Mouse (Mus musculus): Measurements from ENCODE around the gene B3gntl1.

Gene B3gntl1

DNA sequence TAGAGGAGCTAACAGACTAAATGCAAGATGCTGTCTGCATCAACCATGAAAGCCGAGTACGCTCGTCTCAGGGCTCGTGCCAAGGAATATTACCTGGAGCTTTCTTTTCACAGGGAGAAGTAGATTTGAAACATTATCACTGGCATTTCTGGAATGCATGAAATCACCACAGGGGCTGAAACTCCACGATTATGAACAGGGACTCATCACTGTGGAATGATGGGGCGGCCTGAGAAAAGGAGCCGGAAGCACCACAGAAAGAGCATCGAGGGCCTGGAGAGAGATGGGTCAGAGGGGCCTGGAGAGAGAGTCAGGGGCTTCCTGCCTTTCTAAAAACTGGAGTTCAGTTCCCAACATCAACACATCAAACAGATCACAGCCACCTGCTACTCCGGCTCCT lies 25.6 kb downstream of the B3gntl1 start:
- DNase-seq (ENCODE audit: low spot score), result no peak

DNA sequence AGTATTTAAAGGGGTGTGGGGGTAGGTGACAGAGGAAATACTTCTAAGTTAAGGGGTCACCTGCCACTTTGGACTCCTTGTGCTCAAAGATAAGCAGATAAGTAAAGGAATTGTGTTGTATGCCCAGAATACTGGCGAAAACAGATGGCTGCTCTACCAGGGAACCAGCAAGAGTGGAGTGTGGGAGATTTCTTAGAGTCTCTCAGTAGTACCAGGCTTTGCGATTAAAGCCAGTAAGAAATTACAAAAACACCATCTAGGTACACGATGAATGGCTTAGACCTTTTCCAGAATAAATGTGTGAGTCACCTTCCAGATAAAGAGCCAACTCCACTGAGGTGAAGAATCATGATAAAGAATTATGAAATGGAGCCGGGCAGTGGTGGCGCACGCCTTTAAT lies 27.6 kb downstream of the B3gntl1 start:
- no peak for DNase-seq (ENCODE audit: low spot score)

DNA sequence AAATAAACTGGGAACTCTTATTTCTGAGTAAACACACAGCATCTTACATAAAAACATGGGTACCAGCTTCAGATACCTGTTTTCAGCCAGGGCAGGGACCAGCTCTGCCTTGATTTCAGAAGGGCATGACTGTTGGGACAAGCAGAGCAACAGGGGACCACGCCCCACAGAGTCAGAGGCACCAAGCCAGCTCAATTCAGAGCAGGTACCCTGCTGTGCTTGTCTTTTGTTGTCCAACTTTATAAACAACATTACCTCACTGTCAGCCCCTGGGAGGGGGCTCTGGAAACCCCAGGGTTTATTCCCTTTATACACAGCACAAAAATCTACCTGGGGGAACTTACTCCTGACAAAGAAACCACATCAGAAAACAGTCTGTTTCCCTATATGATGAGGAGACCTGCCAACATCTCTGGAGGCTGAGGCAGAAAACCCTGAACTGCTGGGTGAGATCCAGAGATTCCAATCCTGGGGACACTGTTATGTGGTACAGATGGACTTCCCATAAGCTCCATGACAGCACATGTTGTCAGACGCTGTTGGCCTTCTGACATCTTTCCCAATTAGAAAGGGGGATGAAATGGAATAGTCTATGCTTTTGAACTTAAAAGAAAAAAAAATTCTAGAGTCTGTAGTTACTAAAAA lies 31.3 kb downstream of the B3gntl1 start:
- no peak for DNase-seq (ENCODE audit: low spot score)

DNA sequence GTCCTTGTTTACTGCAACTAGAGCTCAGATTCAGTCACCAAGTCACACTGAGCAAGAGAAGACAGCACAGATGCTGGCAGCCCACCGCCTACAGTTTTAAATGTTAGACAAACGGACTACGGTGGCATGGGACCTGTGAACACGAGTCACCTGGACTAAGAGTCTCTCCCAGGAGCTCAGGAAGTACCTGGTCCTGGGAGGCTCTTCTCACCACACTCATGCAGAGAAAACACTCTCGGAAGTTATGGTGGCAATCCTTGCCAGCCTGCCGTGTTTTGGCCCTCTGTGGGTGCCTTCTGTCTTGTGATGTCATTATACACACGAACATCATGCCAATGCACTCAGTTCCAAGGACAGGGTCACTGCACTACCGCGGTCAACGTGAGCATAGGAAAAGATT lies 36.3 kb downstream of the B3gntl1 start:
- DNase-seq (ENCODE audit: low spot score), result no peak

DNA sequence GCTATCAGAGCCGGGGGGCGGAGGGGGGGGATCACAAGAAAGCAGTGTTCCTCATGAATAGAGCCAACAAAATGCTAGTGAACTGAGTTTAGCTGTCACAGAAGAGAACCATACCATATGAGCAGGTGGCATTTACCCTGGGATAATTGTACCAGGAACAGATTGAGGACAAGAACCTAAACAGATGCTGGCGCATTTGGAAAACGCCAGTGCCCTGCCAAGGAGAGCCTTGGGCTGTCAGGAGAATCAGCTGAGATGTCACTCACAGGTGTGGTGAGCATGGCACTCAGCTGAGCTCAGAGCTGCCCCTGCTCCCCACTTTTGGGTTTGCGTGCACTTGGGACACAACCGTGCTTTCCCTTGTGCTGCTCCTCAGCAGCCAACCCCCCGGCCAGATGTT lies 41.5 kb downstream of the B3gntl1 start:
- DNase-seq (ENCODE audit: low spot score), result no peak

DNA sequence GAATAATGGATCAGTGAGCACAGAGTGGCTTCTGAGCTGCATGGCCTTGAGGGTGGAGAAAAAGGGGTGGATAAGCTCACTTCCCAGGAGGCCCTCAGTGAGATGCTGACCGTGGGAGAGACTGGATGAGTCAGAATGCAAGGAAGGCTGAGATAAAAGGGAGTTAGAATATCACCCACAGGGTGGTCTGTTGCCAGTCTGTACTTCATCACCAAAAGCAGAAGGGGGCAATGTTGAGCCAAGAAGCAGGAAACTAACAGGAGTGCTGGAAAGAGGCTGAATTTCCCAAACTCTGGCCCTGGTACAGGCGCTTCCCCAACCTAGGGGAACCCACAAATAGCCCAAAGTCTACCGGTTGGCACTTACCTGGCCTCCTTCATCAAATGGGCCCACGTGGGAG lies 42.5 kb downstream of the B3gntl1 start:
- no peak for DNase-seq (ENCODE audit: low spot score)

DNA sequence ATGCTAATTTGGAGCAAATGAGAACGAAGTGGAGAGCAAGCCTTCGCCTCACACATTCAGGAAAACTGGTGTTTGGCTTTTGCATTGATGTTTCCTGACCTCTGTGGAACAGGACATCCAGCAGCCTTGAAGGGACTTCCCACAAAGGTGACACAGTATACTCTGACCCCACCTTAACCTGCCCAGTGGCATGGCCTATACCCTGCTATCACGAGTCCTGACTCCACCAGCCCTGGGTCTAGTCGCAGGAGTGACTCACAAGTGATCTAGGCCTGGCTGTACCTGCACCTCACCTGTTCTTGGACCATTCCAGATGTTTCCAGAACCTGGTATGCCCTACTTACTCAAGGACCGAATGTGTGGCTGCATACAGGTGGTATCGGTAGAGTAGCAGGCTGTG lies 43.4 kb downstream of the B3gntl1 start:
- DNase-seq (ENCODE audit: low spot score), result no peak

DNA sequence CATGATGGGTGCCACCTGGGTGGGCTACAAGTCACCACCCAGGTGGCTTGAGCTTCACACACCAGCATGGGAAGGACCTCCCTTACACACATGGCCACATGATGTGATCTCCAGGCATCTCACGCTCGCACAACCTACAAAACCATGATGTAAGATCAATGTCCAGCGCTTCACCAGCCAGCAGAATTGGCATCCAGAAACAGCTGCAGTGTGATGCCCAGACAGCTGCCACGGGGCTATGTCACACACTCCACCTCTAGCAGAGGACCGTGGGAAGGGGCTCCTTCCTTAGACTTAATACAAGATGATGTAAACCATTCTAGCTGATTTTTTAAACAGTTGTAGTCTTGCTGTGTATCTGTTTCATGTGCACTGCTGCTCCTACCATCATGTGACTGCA lies 45.4 kb downstream of the B3gntl1 start:
- no peak for DNase-seq (ENCODE audit: low spot score)

DNA sequence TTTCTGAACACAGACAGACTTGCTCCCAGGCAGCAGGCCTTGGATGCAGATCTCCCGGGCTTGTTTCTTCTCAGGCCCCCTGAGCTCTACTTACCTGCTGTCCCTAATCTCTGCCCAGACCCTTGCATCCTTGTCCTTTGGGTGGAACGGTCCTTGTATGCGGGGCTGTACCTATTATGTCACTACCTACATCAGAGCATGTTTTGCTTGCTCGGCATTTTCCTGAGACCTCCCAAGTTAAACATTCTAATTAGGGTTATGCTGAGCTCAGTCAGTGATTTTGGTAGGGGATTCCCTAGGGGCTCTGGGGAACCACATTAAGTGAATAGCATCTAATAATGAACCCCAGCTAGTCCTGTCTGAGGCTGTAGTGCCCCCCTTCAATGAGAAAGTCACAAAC lies 47.9 kb downstream of the B3gntl1 start:
- no peak for DNase-seq (ENCODE audit: low spot score)

DNA sequence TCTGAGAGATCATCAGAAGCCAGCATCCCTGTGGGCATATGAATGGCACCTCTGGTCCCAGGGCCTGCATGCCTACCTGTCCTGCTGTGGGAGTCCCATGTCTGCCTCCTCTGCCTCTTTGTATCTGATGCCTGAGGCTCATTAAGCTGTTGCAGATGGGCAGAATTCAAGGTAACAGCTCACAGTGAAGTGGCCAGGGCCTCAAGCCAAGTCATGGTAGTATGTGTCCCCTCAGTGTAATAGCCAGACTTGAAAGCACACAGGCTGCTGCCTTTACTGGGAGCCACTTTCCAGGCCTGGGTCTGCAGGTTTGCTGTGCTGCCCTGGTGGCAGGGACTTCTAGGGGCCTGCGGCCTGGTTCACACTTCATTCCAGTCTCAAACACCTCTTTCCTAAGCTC lies 55.6 kb downstream of the B3gntl1 start:
- no peak for DNase-seq (ENCODE audit: low spot score)

DNA sequence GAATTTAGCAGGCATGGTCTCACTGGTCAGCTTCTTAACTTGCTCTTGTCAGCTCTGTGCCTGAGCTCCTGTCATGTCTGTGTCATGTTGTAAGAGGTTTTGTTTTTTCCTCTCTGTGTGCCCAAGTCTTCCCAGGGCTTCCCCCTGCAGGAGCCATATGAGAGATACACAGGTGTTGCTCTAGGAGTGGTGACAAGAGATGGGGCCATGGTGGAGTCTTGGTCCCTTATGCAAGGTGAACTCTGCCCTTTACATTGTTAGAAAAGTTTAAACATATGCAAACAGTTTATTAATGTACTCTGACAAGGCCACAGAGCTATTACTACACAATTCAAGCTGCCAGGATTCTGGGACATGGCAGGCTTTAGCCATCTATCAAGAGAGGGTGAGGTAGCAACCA lies 56.5 kb downstream of the B3gntl1 start:
- no peak for DNase-seq (ENCODE audit: low spot score)

DNA sequence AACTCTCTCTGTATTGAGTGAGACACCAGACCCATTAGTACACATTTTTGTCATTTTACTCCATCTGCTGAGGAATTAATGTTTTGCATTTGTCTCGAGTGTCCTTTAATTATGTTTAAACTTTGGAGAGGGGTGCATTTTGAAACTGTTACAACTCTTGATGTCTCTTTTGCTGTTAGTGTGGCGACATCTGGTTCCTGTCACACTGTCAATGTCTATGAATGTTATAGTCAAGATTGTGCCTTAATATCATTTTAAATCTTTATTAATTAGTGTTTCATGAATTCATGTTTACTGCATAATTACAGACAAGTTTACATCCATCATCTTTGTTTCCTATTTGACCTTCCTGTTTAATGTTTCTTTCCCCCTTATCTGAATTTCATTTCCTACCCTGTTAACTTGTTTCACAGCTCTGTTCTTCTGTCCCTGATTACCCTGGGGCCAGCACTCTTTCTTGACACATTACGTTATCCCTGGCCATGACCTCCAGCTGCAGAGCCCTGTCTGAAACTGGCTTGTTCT lies 56.9 kb downstream of the B3gntl1 start:
- DNase-seq (ENCODE audit: low spot score), result no peak

DNA sequence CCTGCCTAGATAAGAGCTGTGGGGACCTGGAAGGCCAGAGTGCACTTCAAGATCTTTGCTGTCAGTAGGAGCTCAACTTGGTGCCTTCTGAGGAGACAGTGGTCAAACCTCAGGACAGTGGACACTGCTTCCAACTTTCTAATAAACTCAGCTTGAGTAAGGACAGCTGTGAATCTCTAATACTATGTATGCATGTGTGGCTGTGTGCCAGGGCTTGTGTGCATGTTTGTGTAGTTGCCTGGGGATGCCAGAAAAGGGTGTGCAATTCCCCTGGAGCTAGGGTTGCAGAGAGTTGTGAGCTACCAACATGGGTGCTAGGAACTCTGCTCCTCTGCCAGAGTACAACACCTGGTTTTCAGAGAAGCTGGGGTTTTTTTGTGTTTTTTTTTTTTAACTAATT lies 62.0 kb downstream of the B3gntl1 start:
- DNase-seq (ENCODE audit: low spot score), result no peak

DNA sequence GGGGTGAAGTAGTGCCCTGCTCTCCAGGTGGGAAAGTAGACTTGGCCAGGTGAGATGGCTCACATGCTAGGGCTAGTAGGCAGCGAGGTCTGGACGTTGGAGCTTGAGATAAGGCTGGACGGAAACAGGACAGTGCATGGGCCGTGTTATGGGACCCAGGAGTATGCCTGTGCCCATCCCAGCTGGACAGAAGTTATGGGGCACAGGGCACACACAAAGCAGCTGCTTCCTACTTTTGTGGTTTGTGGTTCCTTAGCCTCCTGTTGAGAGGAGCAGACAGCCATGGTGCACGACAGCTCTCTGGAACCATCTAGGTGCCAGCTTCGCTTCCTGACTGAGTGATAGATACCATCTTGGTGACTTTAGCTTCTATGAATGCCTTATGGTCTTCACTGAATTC lies 67.3 kb downstream of the B3gntl1 start:
- no peak for DNase-seq (ENCODE audit: low spot score)

DNA sequence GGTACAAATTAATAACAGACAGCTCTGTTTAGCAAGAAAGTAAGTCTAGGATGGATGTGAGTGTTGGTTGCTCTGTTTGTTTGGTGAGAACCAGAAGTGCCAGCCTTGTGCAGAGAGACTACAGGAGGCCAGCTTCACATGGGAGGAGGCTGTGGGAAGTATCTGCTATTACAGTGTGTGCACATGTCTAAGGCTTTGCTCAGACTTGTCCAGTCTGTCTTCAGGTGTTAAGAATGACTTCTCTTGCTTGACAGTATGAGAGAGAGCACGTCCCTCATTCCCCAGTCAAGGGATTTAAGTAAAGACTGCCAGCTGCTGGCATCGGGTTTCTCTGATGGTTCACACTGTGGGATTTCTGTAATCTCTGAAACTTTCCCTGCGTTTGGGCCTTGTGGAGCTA lies 71.5 kb downstream of the B3gntl1 start:
- no peak for DNase-seq (ENCODE audit: low spot score)

DNA sequence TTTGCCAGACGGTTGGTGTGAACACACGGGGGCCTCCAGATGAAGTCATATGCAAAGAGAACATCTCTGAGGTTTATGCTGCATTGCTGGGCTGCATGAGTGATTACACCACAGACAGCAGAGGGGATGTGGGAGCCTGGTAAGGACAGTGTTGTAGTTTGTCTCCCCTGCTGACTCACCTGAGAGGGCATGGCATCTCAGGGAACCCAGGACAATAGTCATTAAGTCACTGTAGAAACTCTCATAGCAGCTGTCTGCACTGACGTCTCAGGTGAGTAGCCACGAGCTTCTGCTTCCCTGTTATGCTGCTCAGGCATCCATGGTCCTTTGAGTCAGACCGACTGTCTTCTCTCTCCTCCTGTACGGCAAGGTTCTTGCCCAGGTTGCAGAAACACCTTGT lies 75.7 kb downstream of the B3gntl1 start:
- no peak for DNase-seq (ENCODE audit: low spot score)

DNA sequence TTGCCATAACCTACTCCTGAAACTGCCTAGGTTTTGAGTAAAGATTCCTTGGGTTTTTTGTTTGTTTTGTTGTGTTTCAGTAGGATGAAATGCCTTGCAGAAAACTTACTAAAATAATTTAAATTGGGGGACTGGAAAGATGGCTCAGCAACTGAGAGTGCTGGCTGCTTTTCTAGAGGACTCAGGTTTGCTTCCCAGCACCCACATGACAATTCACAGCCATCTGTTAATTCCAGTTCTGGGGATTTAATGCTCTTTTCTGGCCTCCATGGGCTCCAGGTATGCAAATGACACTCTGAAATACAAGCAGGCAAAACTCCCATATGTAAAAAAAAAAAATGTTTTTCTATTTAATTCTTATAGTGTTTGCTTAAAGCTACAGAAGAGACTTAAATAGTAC lies 91.1 kb downstream of the B3gntl1 start:
- no peak for DNase-seq (ENCODE audit: low spot score)
